Mouse (Mus musculus): ENCODE results near the gene Litaf. TPM values are rescaled to one million over a fixed set of nuclear protein-coding genes. Genes with fewer than 3 reads are reported as not detected.
"Not testable (repeated sequence)": the region's sequence is repeated elsewhere in the genome, so short reads cannot be mapped to it uniquely, and the experiment has no call there.

Litaf gene
- total and polyA plus RNA-seq, 2 experiments from 2014 or later: 20.5 to 22.4 TPM

DNA sequence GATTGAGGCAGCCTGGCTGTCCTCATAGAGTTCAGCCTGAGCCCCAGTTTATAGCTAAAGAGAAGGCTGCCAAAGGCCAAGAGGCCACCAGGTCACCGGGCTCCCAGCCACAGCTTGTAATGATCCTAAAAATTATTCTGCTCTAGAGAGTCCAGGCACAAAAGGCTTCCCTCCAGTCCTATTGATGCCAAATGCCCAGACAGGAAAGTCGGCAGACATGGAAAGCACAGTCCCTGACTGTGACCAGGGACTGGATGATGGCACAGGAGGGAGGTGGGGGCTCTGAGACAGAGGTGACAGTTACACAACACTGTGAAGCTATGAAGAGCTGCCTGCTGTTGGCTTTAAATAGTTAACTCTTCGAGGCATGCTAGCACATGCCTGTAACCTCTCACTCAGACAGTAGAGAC, 91.9 kb downstream of the Litaf start:
- Histone ChIP-seq H3K9ac (replicated peaks; ENCODE audit: low read length, poor library complexity, severe bottlenecking) (no peak overlapping the region), H3K9me3 (ENCODE audit: low read length) (no peaks in the 10 kb centered on the region), H3K4me2 (ENCODE audit: low read depth, low read length, poor library complexity, severe bottlenecking) (no peak overlapping the region), H3K27me3 (ENCODE audit: insufficient read depth, low read length) (no peaks in the 10 kb centered on the region), H3K4me3 (ENCODE audit: low read depth, low read length) (no peak overlapping the region), H3K27ac (ENCODE audit: low read depth, low read length) (no peak overlapping the region), H3K4me1 (ENCODE audit: insufficient read depth, low read length) (no peaks in the 10 kb centered on the region), H3K36me3 (ENCODE audit: insufficient read depth, low read length) (no peaks in the 10 kb centered on the region)
- WGBS: 36% methylated on average over 3 of the region's 3 CpGs
- no peak for TF ChIP-seq CTCF (IDR thresholded peaks at IDR 0.05)
- DNase-seq (ENCODE audit: low spot score) (peak; percentile 66), ATAC-seq (ENCODE audit: low FRiP score) (peak; percentile 34; the same call in 1 of the 2 replicates)

DNA sequence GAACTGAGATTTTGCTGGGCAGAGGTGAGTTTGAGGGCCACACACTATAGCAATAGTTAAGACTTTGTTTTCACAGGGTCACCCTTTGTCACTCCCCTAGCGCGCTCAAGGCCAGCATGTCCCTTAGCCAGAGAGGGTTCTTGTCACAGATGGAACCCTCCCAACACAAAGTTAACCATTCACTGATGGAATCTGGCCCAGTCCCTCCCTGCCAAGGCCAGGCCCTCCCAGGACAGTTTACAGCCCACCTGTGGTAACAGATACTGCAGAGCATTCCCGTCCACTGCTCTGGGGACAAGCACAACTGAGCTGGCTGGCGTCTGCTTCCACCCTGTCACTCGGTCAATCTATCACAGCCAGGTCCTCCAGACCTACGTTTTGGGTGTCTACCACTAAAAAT, 93.7 kb downstream of the Litaf start:
- Histone ChIP-seq H3K4me3 (ENCODE audit: low read depth, low read length) (no peak overlapping the region), H3K4me2 (ENCODE audit: low read depth, low read length, poor library complexity, severe bottlenecking) (no peak overlapping the region), H3K36me3 (ENCODE audit: insufficient read depth, low read length) (no peaks in the 10 kb centered on the region), H3K4me1 (ENCODE audit: insufficient read depth, low read length) (no peaks in the 10 kb centered on the region), H3K27ac (ENCODE audit: low read depth, low read length) (no peak overlapping the region), H3K27me3 (ENCODE audit: insufficient read depth, low read length) (no peaks in the 10 kb centered on the region), H3K9me3 (ENCODE audit: low read length) (no peaks in the 10 kb centered on the region), H3K9ac (replicated peaks; ENCODE audit: low read length, poor library complexity, severe bottlenecking) (no peak overlapping the region)
- DNase-seq (ENCODE audit: low spot score) (no peak), ATAC-seq (ENCODE audit: low FRiP score) (no peak)
- no peak for TF ChIP-seq CTCF (IDR thresholded peaks at IDR 0.05)
- 83% methylated on average over 6 of the region's 6 CpGs for WGBS

GRCm38 (mm10) chr16:10969944-10970343, 96.0 kb downstream of the Litaf start:
- not testable (repeated sequence) for H3K4me2 ChIP-seq (ENCODE audit: low read depth, low read length, poor library complexity, severe bottlenecking); DNase-seq (ENCODE audit: low spot score); H3K9me3 ChIP-seq (ENCODE audit: low read length); H3K27ac ChIP-seq (ENCODE audit: low read depth, low read length); H3K27me3 ChIP-seq (ENCODE audit: insufficient read depth, low read length); H3K4me1 ChIP-seq (ENCODE audit: insufficient read depth, low read length); H3K4me3 ChIP-seq (ENCODE audit: low read depth, low read length); ATAC-seq (ENCODE audit: low FRiP score); H3K9ac ChIP-seq (replicated peaks; ENCODE audit: low read length, poor library complexity, severe bottlenecking); H3K36me3 ChIP-seq (ENCODE audit: insufficient read depth, low read length)
- TF ChIP-seq CTCF (IDR thresholded peaks at IDR 0.05): peak; percentile 24; the same call in 1 of the 2 replicates
- 75% methylated on average over 1 of the region's 1 CpGs for WGBS

GRCm38 (mm10) chr16:10969342-10969741, 96.6 kb downstream of the Litaf start:
- Histone ChIP-seq H3K36me3 (ENCODE audit: insufficient read depth, low read length) (no peaks in the 10 kb centered on the region), H3K4me3 (ENCODE audit: low read depth, low read length) (no peak overlapping the region), H3K9ac (replicated peaks; ENCODE audit: low read length, poor library complexity, severe bottlenecking) (no peak overlapping the region), H3K27ac (ENCODE audit: low read depth, low read length) (no peak overlapping the region), H3K27me3 (ENCODE audit: insufficient read depth, low read length) (no peaks in the 10 kb centered on the region), H3K9me3 (ENCODE audit: low read length) (no peaks in the 10 kb centered on the region), H3K4me1 (ENCODE audit: insufficient read depth, low read length) (no peaks in the 10 kb centered on the region), H3K4me2 (ENCODE audit: low read depth, low read length, poor library complexity, severe bottlenecking) (no peak overlapping the region)
- TF ChIP-seq CTCF (IDR thresholded peaks at IDR 0.05): no peak
- 78% methylated on average over 5 of the region's 5 CpGs for WGBS
- ATAC-seq (ENCODE audit: low FRiP score): no peak
- no peak for DNase-seq (ENCODE audit: low spot score)

- ATAC-seq (ENCODE audit: low FRiP score): no peak
- Histone ChIP-seq H3K4me2 (ENCODE audit: low read depth, low read length, poor library complexity, severe bottlenecking) (no peak overlapping the region), H3K4me3 (ENCODE audit: low read depth, low read length) (no peak overlapping the region), H3K9ac (replicated peaks; ENCODE audit: low read length, poor library complexity, severe bottlenecking) (no peak overlapping the region), H3K36me3 (ENCODE audit: insufficient read depth, low read length) (no peaks in the 10 kb centered on the region), H3K4me1 (ENCODE audit: insufficient read depth, low read length) (no peaks in the 10 kb centered on the region), H3K27me3 (ENCODE audit: insufficient read depth, low read length) (no peaks in the 10 kb centered on the region), H3K9me3 (ENCODE audit: low read length) (no peaks in the 10 kb centered on the region), H3K27ac (ENCODE audit: low read depth, low read length) (no peak overlapping the region)
- TF ChIP-seq CTCF (IDR thresholded peaks at IDR 0.05): no peak
- peak; percentile 12 for DNase-seq (ENCODE audit: low spot score)
- 74% methylated on average over 4 of the region's 4 CpGs for WGBS
These were observed 97.7 kb downstream of the Litaf start for GRCm38 (mm10) chr16:10968299-10968698.

DNA sequence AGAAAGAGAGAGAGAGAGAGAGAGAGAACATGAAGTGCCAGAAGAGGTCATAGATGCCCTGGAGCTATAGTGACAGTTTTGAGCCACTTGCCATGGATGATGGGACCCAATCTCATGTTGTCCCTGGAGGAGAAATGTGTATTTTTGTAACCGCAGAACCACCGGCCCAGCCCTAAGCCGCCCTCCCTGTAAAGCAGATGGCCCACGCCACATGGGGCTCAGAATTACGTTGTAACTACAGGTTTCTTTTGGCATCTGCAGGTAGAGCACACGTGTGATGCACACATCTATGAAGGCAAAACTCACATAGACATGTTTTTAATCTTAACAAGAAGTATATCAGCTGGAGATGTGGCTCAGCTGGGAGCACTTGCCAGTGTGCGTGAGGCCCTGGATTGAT, 98.2 kb downstream of the Litaf start:
- ATAC-seq (ENCODE audit: low FRiP score): no peak
- WGBS: 86% methylated on average over 7 of the region's 7 CpGs

More for the DNA sequence above, 98.2 kb downstream of the Litaf start:
- TF ChIP-seq CTCF (IDR thresholded peaks at IDR 0.05): no peak
- Histone ChIP-seq H3K4me1 (ENCODE audit: insufficient read depth, low read length) (no peaks in the 10 kb centered on the region), H3K9ac (replicated peaks; ENCODE audit: low read length, poor library complexity, severe bottlenecking) (no peak overlapping the region), H3K36me3 (ENCODE audit: insufficient read depth, low read length) (no peaks in the 10 kb centered on the region), H3K4me2 (ENCODE audit: low read depth, low read length, poor library complexity, severe bottlenecking) (no peak overlapping the region), H3K4me3 (ENCODE audit: low read depth, low read length) (no peak overlapping the region), H3K9me3 (ENCODE audit: low read length) (no peaks in the 10 kb centered on the region), H3K27me3 (ENCODE audit: insufficient read depth, low read length) (no peaks in the 10 kb centered on the region), H3K27ac (ENCODE audit: low read depth, low read length) (no peak overlapping the region)
- no peak for DNase-seq (ENCODE audit: low spot score)
